Mouse (Mus musculus) embryonic fibroblast, embryonic 13.5 days (primary cell): ENCODE results near the gene Unc5b.

ENCODE experiments used
- CTCF ChIP-seq: IDR thresholded peaks from 2 replicates; pipeline ENCODE4 v1.5.1; 2011; ENCODE audit warnings: mild to moderate bottlenecking, control low read depth, low read length, moderate library complexity, borderline replicate concordance; ENCODE audit not compliant: insufficient read depth
- POLR2A ChIP-seq: IDR thresholded peaks from 2 replicates; pipeline ENCODE4 v1.6.1; 2011; ENCODE audit warnings: low read depth, mild to moderate bottlenecking, control low read depth, low read length, moderate library complexity

GRCm38 (mm10) chr10:60743681-60744080, 87.7 kb downstream of the Unc5b start:
- TF ChIP-seq CTCF (no peak), POLR2A (no peak)
